Comparison of ENCODE assay signal across 8 mouse cellular contexts in genomic region chr5:45449206-45449605, GRCm38 (mm10). TPM values are rescaled to one million over a fixed set of nuclear protein-coding genes. Genes with fewer than 3 reads are reported as not detected.
DNase-seq lines count a peak whose midpoint lies in the region; ATAC-seq and TF ChIP-seq lines count a peak whose summit lies in the region.

No protein-coding gene starts in this region.

- WGBS in spleen, adult 2 months, result 4% methylated on average over 8 of the region's 8 CpGs
- 3% methylated on average over 8 of the region's 8 CpGs for WGBS in intestine, embryonic 16.5 days
- 1% methylated on average over 8 of the region's 8 CpGs for WGBS in neural tube, embryonic 14.5 days

- H3K27me3 ChIP-seq in spleen, adult 2 months (ENCODE audit: control insufficient read depth, insufficient read depth, low read length), result no peaks in the 10 kb centered on the region; the same call in 1 of the 2 replicates
- H3K27me3 ChIP-seq in intestine, embryonic 16.5 days (replicated peaks; ENCODE audit: control insufficient read depth, insufficient read depth, low read length), result no peaks in the 10 kb centered on the region
- no peaks in the 10 kb centered on the region for H3K27me3 ChIP-seq in neural tube, embryonic 14.5 days (ENCODE audit: control insufficient read depth, insufficient read depth, low read length)

- TF ChIP-seq POLR2A in spleen, adult 2 months (IDR thresholded peaks at IDR 0.05; ENCODE audit: low read depth, low read length), result no peak

- peaks cover 3% of the 10 kb centered on the region; the same call in 1 of the 2 replicates for H3K4me1 ChIP-seq in spleen, adult 2 months (ENCODE audit: control insufficient read depth, insufficient read depth, insufficient read length)
- H3K4me1 ChIP-seq in intestine, embryonic 16.5 days (ENCODE audit: control insufficient read depth, insufficient read depth, low read length), result peaks cover 11% of the 10 kb centered on the region
- H3K4me1 ChIP-seq in neural tube, embryonic 14.5 days (ENCODE audit: control insufficient read depth, insufficient read depth, low read length), result peaks cover 6% of the 10 kb centered on the region; the same call in 1 of the 2 replicates

- no peak for TF ChIP-seq CTCF in spleen, adult 2 months (IDR thresholded peaks at IDR 0.05; ENCODE audit: extremely low read depth, insufficient read depth, insufficient read length, insufficient replicate concordance)

- H3K9me3 ChIP-seq in intestine, embryonic 16.5 days (ENCODE audit: control insufficient read depth, low read length), result no peaks in the 10 kb centered on the region
- H3K9me3 ChIP-seq in neural tube, embryonic 14.5 days (ENCODE audit: control insufficient read depth, low read length), result no peaks in the 10 kb centered on the region

- peak; percentile 13 for DNase-seq in cerebellum, adult 8-10 months
- no peak for DNase-seq in cerebellum, adult 9-10 months
- DNase-seq in spleen, adult 2 months (ENCODE audit: low read depth in 1 of 2, low spot score in 2 of 2), result no peak
- DNase-seq in spleen, postnatal 36 days (ENCODE audit: low spot score in 2 of 2), result no peak
- DNase-seq in left cerebral cortex, postnatal 4 days, result no peak
- no peak for DNase-seq in c-Kit-positive CD71-positive TER-119-positive erythroid progenitor cells, embryonic 14.5 days (ENCODE audit: low spot score)

- H3K36me3 ChIP-seq in spleen, adult 2 months (ENCODE audit: control insufficient read depth, insufficient read depth, low read length), result peaks cover 6% of the 10 kb centered on the region
- peaks cover 3% of the 10 kb centered on the region; the same call in 1 of the 2 replicates for H3K36me3 ChIP-seq in intestine, embryonic 16.5 days (ENCODE audit: control insufficient read depth, insufficient read depth, low read length)
- H3K36me3 ChIP-seq in neural tube, embryonic 14.5 days (ENCODE audit: control insufficient read depth, insufficient read depth, low read length), result no peaks in the 10 kb centered on the region

- intact Hi-C loops in left cerebral cortex, postnatal 4 days (cut with DNase I), result no loop called here

- no peak overlapping the region for H3K27ac ChIP-seq in spleen, adult 2 months (ENCODE audit: insufficient read depth, low read length)
- peak overlapping the region; percentile 91; the same call in 1 of the 2 replicates for H3K27ac ChIP-seq in intestine, embryonic 16.5 days (ENCODE audit: low read length)
- H3K27ac ChIP-seq in neural tube, embryonic 14.5 days (ENCODE audit: low read depth, low read length), result no peak overlapping the region

- peak overlapping the region; percentile 84 for H3K4me2 ChIP-seq in intestine, embryonic 16.5 days (ENCODE audit: low read depth, low read length)
- H3K4me2 ChIP-seq in neural tube, embryonic 14.5 days (ENCODE audit: low read depth, low read length), result peak overlapping the region; percentile 82

- no peak for ATAC-seq in intestine, embryonic 16.5 days
- no peak for ATAC-seq in neural tube, embryonic 14.5 days (ENCODE audit: low read depth)

- H3K4me3 ChIP-seq in spleen, adult 2 months (ENCODE audit: extremely low read depth, insufficient read depth, insufficient read length), result peak overlapping the region; percentile 65
- peak overlapping the region; percentile 65 for H3K4me3 ChIP-seq in intestine, embryonic 16.5 days (ENCODE audit: low read length)
- H3K4me3 ChIP-seq in neural tube, embryonic 14.5 days (ENCODE audit: low read depth, low read length), result peak overlapping the region; percentile 69

- H3K9ac ChIP-seq in intestine, embryonic 16.5 days (ENCODE audit: low read depth, low read length), result peak overlapping the region; percentile 78
- H3K9ac ChIP-seq in neural tube, embryonic 14.5 days (replicated peaks; ENCODE audit: low read depth, low read length), result peak overlapping the region; percentile 32; the same call in 1 of the 2 replicates

RNA-seq across cellular contexts. Expression of gene Qdpr, which starts 0.8 kb away (rescaled TPM):
- 33.0 and 41.5 TPM in 2 replicates for polyA plus RNA-seq in spleen, adult 2 months (2012; rRNA removed)
- polyA plus RNA-seq in intestine, embryonic 16.5 days (2015; fragmentation: Nextera tagmentation; extraction: Ambion mirVana), result 359 and 405 TPM in 2 replicates
- 104 TPM in 2 replicates for polyA plus RNA-seq in neural tube, embryonic 14.5 days (2014; fragmentation: Nextera tagmentation; extraction: Ambion mirVana)
- 10 to 100 TPM; 69.2 to 73.4 TPM for total RNA-seq in left cerebral cortex, postnatal 4 days (2021)

RNA-seq across cellular contexts. Expression of gene Clrn2, which starts 4.3 kb away (rescaled TPM):
- polyA plus RNA-seq in spleen, adult 2 months (2012; rRNA removed), result not detected in 2 replicates
- not detected in 2 replicates for polyA plus RNA-seq in intestine, embryonic 16.5 days (2015; fragmentation: Nextera tagmentation; extraction: Ambion mirVana)
- polyA plus RNA-seq in neural tube, embryonic 14.5 days (2014; fragmentation: Nextera tagmentation; extraction: Ambion mirVana), result 0.30 TPM in 1 of 2 replicates, not detected in the other
- not detected for total RNA-seq in left cerebral cortex, postnatal 4 days (2021)

RNA-seq across cellular contexts. Expression of gene Lap3, which starts 44.0 kb away (rescaled TPM):
- polyA plus RNA-seq in spleen, adult 2 months (2012; rRNA removed), result 6.6 and 9.5 TPM in 2 replicates
- polyA plus RNA-seq in intestine, embryonic 16.5 days (2015; fragmentation: Nextera tagmentation; extraction: Ambion mirVana), result 153 and 162 TPM in 2 replicates
- polyA plus RNA-seq in neural tube, embryonic 14.5 days (2014; fragmentation: Nextera tagmentation; extraction: Ambion mirVana), result 31.9 and 36.4 TPM in 2 replicates
- total RNA-seq in left cerebral cortex, postnatal 4 days (2021), result 10 to 100 TPM; 31.0 to 38.4 TPM
